Mouse (Mus musculus): ENCODE data around the gene Lamtor1.
"Not testable (repeated sequence)": the region's sequence is repeated elsewhere in the genome, so short reads cannot be mapped to it uniquely, and the experiment has no call there.

The Lamtor1 gene

GRCm38 (mm10) chr7:101900331-101901097, 5.2 kb upstream of the Lamtor1 start:
- no peak for DNase-seq

- no peak for DNase-seq
Measured at GRCm38 (mm10) chr7:101901969-101902368, 3.7 kb upstream of the Lamtor1 start.

GRCm38 (mm10) chr7:101902846-101903245, 2.9 kb upstream of the Lamtor1 start:
- no peak for DNase-seq

- no peak for DNase-seq
Measured at GRCm38 (mm10) chr7:101906287-101906681, 580 bp downstream of the Lamtor1 start, which contains the start of gene Tomt. Gene Tomt, minus strand, starts transcription at chr7:101906359.

GRCm38 (mm10) chr7:101906696-101907095, 992 bp downstream of the Lamtor1 start:
- no peak for DNase-seq

- no peak for DNase-seq
Measured at GRCm38 (mm10) chr7:101908367-101908766, 2.7 kb downstream of the Lamtor1 start.

- DNase-seq = no peak
Measured at GRCm38 (mm10) chr7:101910138-101910537, 4.4 kb downstream of the Lamtor1 start.

- DNase-seq = no peak
Measured at GRCm38 (mm10) chr7:101911982-101912381, 6.3 kb downstream of the Lamtor1 start.

GRCm38 (mm10) chr7:101918071-101918470, 12.4 kb downstream of the Lamtor1 start:
- DNase-seq = peak; percentile 42 to 54

- not testable (repeated sequence) for DNase-seq
Measured at GRCm38 (mm10) chr7:101925892-101926291, 20.2 kb downstream of the Lamtor1 start.

- no peak for DNase-seq
Measured at GRCm38 (mm10) chr7:101928093-101928492, 22.4 kb downstream of the Lamtor1 start.

- no peak for DNase-seq
Measured at GRCm38 (mm10) chr7:101932551-101932950, 26.8 kb downstream of the Lamtor1 start.

- no peak for DNase-seq
Measured at GRCm38 (mm10) chr7:101933300-101933699, 27.6 kb downstream of the Lamtor1 start.

- peak; percentile 93 to 97 for DNase-seq
Measured at GRCm38 (mm10) chr7:101933751-101934240, 28.1 kb downstream of the Lamtor1 start, which contains the start of the genes Lrrc51 and Numa1. Gene Lrrc51, minus strand, starts transcription at chr7:101933895. Gene Numa1, plus strand, starts transcription at chr7:101934111.

GRCm38 (mm10) chr7:101935957-101936356, 30.3 kb downstream of the Lamtor1 start:
- DNase-seq = no peak

- DNase-seq = no peak
Measured at GRCm38 (mm10) chr7:101936996-101937395, 31.3 kb downstream of the Lamtor1 start.

- DNase-seq = no peak
Measured at GRCm38 (mm10) chr7:101937569-101937968, 31.9 kb downstream of the Lamtor1 start.

- no peak for DNase-seq
Measured at GRCm38 (mm10) chr7:101938348-101938747, 32.6 kb downstream of the Lamtor1 start.

GRCm38 (mm10) chr7:101939758-101940157, 34.1 kb downstream of the Lamtor1 start:
- DNase-seq = no peak

GRCm38 (mm10) chr7:101949008-101949407, 43.3 kb downstream of the Lamtor1 start:
- DNase-seq = not testable (repeated sequence)

- DNase-seq = no peak
Measured at GRCm38 (mm10) chr7:101951648-101952047, 45.9 kb downstream of the Lamtor1 start.

- DNase-seq = no peak
Measured at GRCm38 (mm10) chr7:101952098-101952497, 46.4 kb downstream of the Lamtor1 start.

GRCm38 (mm10) chr7:101954163-101954562, 48.5 kb downstream of the Lamtor1 start:
- DNase-seq = no peak

GRCm38 (mm10) chr7:101955276-101955675, 49.6 kb downstream of the Lamtor1 start:
- no peak for DNase-seq

Measured in thymus, postnatal 36 days (tissue).